Mouse (Mus musculus) stomach, embryonic 14.5 days (tissue): ENCODE results near the gene Gga2. TPM values are rescaled to one million over a fixed set of nuclear protein-coding genes. Genes with fewer than 3 reads are reported as not detected.

Source experiments
- ATAC-seq: fragments of 200-750 bp; cut with Nextera tagmentation; 2 replicates; pipeline ENCODE4 v1.8.0; 2017; ENCODE audit warnings: low read depth, moderate TSS enrichment; ENCODE audit not compliant: insufficient number of reproducible peaks, insufficient read depth, low FRiP score
- H3K27ac ChIP-seq: fragments of 300-500 bp; sonication (generic); 2 replicates; pipeline ENCODE4 v1.5.1; 2014; ENCODE audit warnings: mild to moderate bottlenecking, low read length, moderate library complexity, mixed read lengths
- H3K27me3 ChIP-seq: fragments of 300-500 bp; sonication (generic); 2 replicates; pipeline ENCODE4 v1.6.1; 2014; ENCODE audit warnings: low read length, control low read depth, mixed read lengths; ENCODE audit not compliant: control insufficient read depth, insufficient read depth
- H3K36me3 ChIP-seq: fragments of 300-500 bp; sonication (generic); 2 replicates; pipeline ENCODE4 v1.6.1; 2014; ENCODE audit warnings: mild to moderate bottlenecking, control low read depth, low read length, moderate library complexity, mixed read lengths; ENCODE audit not compliant: control insufficient read depth, insufficient read depth
- H3K4me1 ChIP-seq: fragments of 300-500 bp; sonication (generic); 2 replicates; pipeline ENCODE4 v1.6.1; 2014; ENCODE audit warnings: low read length, control low read depth, mixed read lengths; ENCODE audit not compliant: control insufficient read depth, insufficient read depth
- H3K4me2 ChIP-seq: fragments of 300-500 bp; sonication (generic); replicated peaks from 2 replicates; pipeline ENCODE4 v1.6.1; 2014; ENCODE audit warnings: low read depth, low read length, control low read depth
- H3K4me3 ChIP-seq: fragments of 300-500 bp; sonication (generic); 2 replicates; pipeline ENCODE4 v1.5.1; 2014; ENCODE audit warnings: low read depth, low read length, control low read depth
- H3K9ac ChIP-seq: fragments of 300-500 bp; sonication (generic); replicated peaks from 2 replicates; pipeline ENCODE4 v1.6.1; 2014; ENCODE audit warnings: low read depth, mild to moderate bottlenecking, control low read depth, low read length, moderate library complexity, mixed read lengths
- H3K9me3 ChIP-seq: fragments of 300-500 bp; sonication (generic); 2 replicates; pipeline ENCODE4 v1.6.1; 2016; ENCODE audit warnings: low read depth, low read length, control low read depth; ENCODE audit not compliant: control insufficient read depth
- WGBS: fragments of 180-500 bp; shearing (Covaris S2); extraction: QIAGEN DNeasy Blood & Tissue Kit; methylation state at CpG from one replicate; pipeline ENCODE4 v1.1.7; 2014; 5-methylcytosine and 5-hydroxymethylcytosine counted together
- polyA plus RNA-seq: library from polyadenylated mRNA; unstranded; fragments of >200 nt; fragmentation: Nextera tagmentation; extraction: Ambion mirVana; gene quantifications from 2 replicates; pipeline ENCODE4 v1.2.1, GENCODE M21; 2014

Gene Gga2
- polyA plus RNA-seq, 1 experiment from 2014 or later, result 48.2 TPM

GRCm38 (mm10) chr7:121955802-121956201, 65.2 kb downstream of the Gga2 start:
- H3K27ac ChIP-seq, result no peak overlapping the region
- 76% methylated on average over 12 of the region's 12 CpGs for WGBS
- ATAC-seq, result no peak

GRCm38 (mm10) chr7:121954891-121955669, 65.9 kb downstream of the Gga2 start:
- H3K36me3 ChIP-seq, result peaks cover 3% of the 10 kb centered on the region; the same call in 1 of the 2 replicates
- no peak for ATAC-seq
- H3K27me3 ChIP-seq, result no peaks in the 10 kb centered on the region
- 79% methylated on average over 11 of the region's 11 CpGs for WGBS
- no peak overlapping the region for H3K9ac ChIP-seq
- H3K27ac ChIP-seq, result no peak overlapping the region
- H3K4me3 ChIP-seq, result no peak overlapping the region
- H3K9me3 ChIP-seq, result no peaks in the 10 kb centered on the region
- H3K4me2 ChIP-seq, result no peak overlapping the region
- H3K4me1 ChIP-seq, result no peaks in the 10 kb centered on the region

More at GRCm38 (mm10) chr7:121955802-121956201, 65.2 kb downstream of the Gga2 start:
- H3K27me3 ChIP-seq, result no peaks in the 10 kb centered on the region
- no peaks in the 10 kb centered on the region for H3K4me1 ChIP-seq
- no peak overlapping the region for H3K4me2 ChIP-seq
- H3K36me3 ChIP-seq, result no peaks in the 10 kb centered on the region; the same call in 1 of the 2 replicates
- H3K9me3 ChIP-seq, result no peaks in the 10 kb centered on the region
- H3K4me3 ChIP-seq, result no peak overlapping the region
- H3K9ac ChIP-seq, result no peak overlapping the region

GRCm38 (mm10) chr7:121947513-121947912, 73.5 kb downstream of the Gga2 start:
- Histone ChIP-seq H3K9ac (no peak overlapping the region), H3K4me2 (no peak overlapping the region), H3K4me1 (no peaks in the 10 kb centered on the region), H3K36me3 (0 out of 2 replicates have a peak, but pooled peaks cover 4% of the 10 kb centered on the region), H3K4me3 (no peak overlapping the region), H3K9me3 (no peaks in the 10 kb centered on the region), H3K27me3 (no peaks in the 10 kb centered on the region), H3K27ac (no peak overlapping the region)
- 63% methylated on average over 4 of the region's 4 CpGs for WGBS
- ATAC-seq, result no peak

- Histone ChIP-seq H3K4me3 (no peak overlapping the region), H3K9ac (no peak overlapping the region), H3K36me3 (peaks cover 8% of the 10 kb centered on the region; the same call in 1 of the 2 replicates), H3K4me2 (no peak overlapping the region), H3K9me3 (no peaks in the 10 kb centered on the region), H3K27me3 (no peaks in the 10 kb centered on the region), H3K27ac (no peak overlapping the region), H3K4me1 (no peaks in the 10 kb centered on the region)
- WGBS, result 87% methylated on average over 5 of the region's 5 CpGs
- ATAC-seq, result no peak
These were observed 74.8 kb downstream of the Gga2 start for GRCm38 (mm10) chr7:121946196-121946595.

GRCm38 (mm10) chr7:121942371-121942770, 78.7 kb downstream of the Gga2 start:
- Histone ChIP-seq H3K4me1 (no peaks in the 10 kb centered on the region), H3K36me3 (peaks cover 5% of the 10 kb centered on the region; the same call in 1 of the 2 replicates), H3K27me3 (no peaks in the 10 kb centered on the region), H3K4me2 (no peak overlapping the region), H3K9ac (no peak overlapping the region), H3K27ac (no peak overlapping the region), H3K9me3 (no peaks in the 10 kb centered on the region), H3K4me3 (no peak overlapping the region)
- no peak for ATAC-seq
- 94% methylated on average over 2 of the region's 2 CpGs for WGBS

GRCm38 (mm10) chr7:121941640-121942039, 79.4 kb downstream of the Gga2 start:
- Histone ChIP-seq H3K4me2 (no peak overlapping the region), H3K27ac (no peak overlapping the region), H3K4me3 (no peak overlapping the region), H3K9ac (no peak overlapping the region), H3K27me3 (no peaks in the 10 kb centered on the region), H3K9me3 (no peaks in the 10 kb centered on the region), H3K4me1 (no peaks in the 10 kb centered on the region), H3K36me3 (peaks cover 5% of the 10 kb centered on the region; the same call in 1 of the 2 replicates)
- no peak for ATAC-seq
- 66% methylated on average over 3 of the region's 3 CpGs for WGBS

GRCm38 (mm10) chr7:121941016-121941415, 80.0 kb downstream of the Gga2 start:
- 77% methylated on average over 3 of the region's 3 CpGs for WGBS
- peaks cover 6% of the 10 kb centered on the region; the same call in 1 of the 2 replicates for H3K4me1 ChIP-seq

GRCm38 (mm10) chr7:121939729-121940128, 81.3 kb downstream of the Gga2 start:
- Histone ChIP-seq H3K36me3 (peaks cover 5% of the 10 kb centered on the region; the same call in 1 of the 2 replicates), H3K27me3 (no peaks in the 10 kb centered on the region), H3K9me3 (no peaks in the 10 kb centered on the region), H3K4me3 (no peak overlapping the region), H3K4me2 (no peak overlapping the region), H3K4me1 (peaks cover 17% of the 10 kb centered on the region; the same call in 1 of the 2 replicates), H3K27ac (no peak overlapping the region), H3K9ac (no peak overlapping the region)
- no peak for ATAC-seq
- 41% methylated on average over 4 of the region's 4 CpGs for WGBS

More at GRCm38 (mm10) chr7:121941016-121941415, 80.0 kb downstream of the Gga2 start:
- no peak for ATAC-seq
- Histone ChIP-seq H3K4me3 (no peak overlapping the region), H3K27me3 (no peaks in the 10 kb centered on the region), H3K36me3 (peaks cover 5% of the 10 kb centered on the region; the same call in 1 of the 2 replicates), H3K9ac (no peak overlapping the region), H3K9me3 (no peaks in the 10 kb centered on the region), H3K27ac (no peak overlapping the region), H3K4me2 (no peak overlapping the region)
